Mouse (Mus musculus) intestine, postnatal 0 days (tissue): Measurements from ENCODE around the gene Rabep2. TPM values are rescaled to one million over a fixed set of nuclear protein-coding genes. Genes with fewer than 3 reads are reported as not detected.

Source experiments
- ATAC-seq: fragments of 200-750 bp; cut with Nextera tagmentation; 2 replicates; pipeline ENCODE4 v1.8.0; 2017; ENCODE audit warnings: mild to moderate bottlenecking, moderate TSS enrichment, moderate library complexity
- H3K27ac ChIP-seq: fragments of 300-500 bp; sonication (generic); 2 replicates; pipeline ENCODE4 v1.5.1; 2014; ENCODE audit warnings: mild to moderate bottlenecking, low read depth, low read length, moderate library complexity
- H3K27me3 ChIP-seq: fragments of 300-500 bp; sonication (generic); replicated peaks from 2 replicates; pipeline ENCODE4 v1.6.1; 2014; ENCODE audit warnings: low read length, mixed read lengths; ENCODE audit not compliant: control insufficient read depth, insufficient read depth
- H3K36me3 ChIP-seq: fragments of 300-500 bp; sonication (generic); 2 replicates; pipeline ENCODE4 v1.6.1; 2014; ENCODE audit warnings: mild to moderate bottlenecking, moderate library complexity; ENCODE audit not compliant: control insufficient read depth, insufficient read depth
- H3K4me1 ChIP-seq: fragments of 300-500 bp; sonication (generic); replicated peaks from 2 replicates; pipeline ENCODE4 v1.6.1; 2014; ENCODE audit warnings: antibody characterized with exemption, low read length, mixed read lengths; ENCODE audit not compliant: control insufficient read depth, insufficient read depth
- H3K4me2 ChIP-seq: fragments of 300-500 bp; sonication (generic); replicated peaks from 2 replicates; pipeline ENCODE4 v1.6.1; 2014; ENCODE audit warnings: low read depth, mild to moderate bottlenecking, moderate library complexity
- H3K4me3 ChIP-seq: fragments of 300-500 bp; sonication (generic); 2 replicates; pipeline ENCODE4 v1.5.1; 2014; ENCODE audit warnings: low read depth, low read length
- H3K9ac ChIP-seq: fragments of 300-500 bp; sonication (generic); 2 replicates; pipeline ENCODE4 v1.6.1; 2014; ENCODE audit warnings: mild to moderate bottlenecking, low read depth, low read length
- H3K9me3 ChIP-seq: fragments of 300-500 bp; sonication (generic); 2 replicates; pipeline ENCODE4 v1.6.1; 2016; ENCODE audit warnings: mixed run types; ENCODE audit not compliant: control insufficient read depth
- CTCF ChIP-seq: sonication (generic); IDR thresholded peaks from 2 replicates; pipeline ENCODE4 v1.5.1; 2016; ENCODE audit warnings: low read depth, mild to moderate bottlenecking, control low read depth, antibody characterized with exemption, moderate library complexity
- WGBS: fragments of 180-500 bp; shearing (Covaris S2); extraction: QIAGEN DNeasy Blood & Tissue Kit; methylation state at CpG from one replicate; pipeline ENCODE4 v1.1.7; 2014; 5-methylcytosine and 5-hydroxymethylcytosine counted together
- polyA plus RNA-seq: library from polyadenylated mRNA; unstranded; fragments of >200 nt; fragmentation: Nextera tagmentation; extraction: Ambion mirVana; gene quantifications from 2 replicates; pipeline ENCODE4 v1.2.1, GENCODE M21; 2015

The Rabep2 gene
- polyA plus RNA-seq, 1 experiment from 2014 or later = 15.1 TPM

GRCm38 (mm10) chr7:126458225-126458624 is 29.7 kb downstream of the Rabep2 start:
- Histone ChIP-seq H3K9me3 (no peaks in the 10 kb centered on the region), H3K4me2 (no peak overlapping the region), H3K4me3 (no peak overlapping the region), H3K9ac (no peak overlapping the region), H3K27me3 (no peaks in the 10 kb centered on the region), H3K36me3 (no peaks in the 10 kb centered on the region), H3K27ac (no peak overlapping the region), H3K4me1 (no peaks in the 10 kb centered on the region)
- no peak for TF ChIP-seq CTCF
- WGBS = 82% methylated on average over 4 of the region's 5 CpGs
- ATAC-seq = no peak

GRCm38 (mm10) chr7:126458844-126459618 is 30.5 kb downstream of the Rabep2 start:
- Histone ChIP-seq H3K4me2 (0 out of 2 replicates have a peak overlapping the region, but pooled peaks have one; percentile 13), H3K27me3 (no peaks in the 10 kb centered on the region), H3K4me1 (no peaks in the 10 kb centered on the region), H3K27ac (no peak overlapping the region), H3K36me3 (no peaks in the 10 kb centered on the region), H3K4me3 (no peak overlapping the region), H3K9me3 (no peaks in the 10 kb centered on the region), H3K9ac (no peak overlapping the region)
- WGBS = 77% methylated on average over 11 of the region's 11 CpGs
- ATAC-seq = no peak
- TF ChIP-seq CTCF = no peak

- WGBS = 58% methylated on average over 10 of the region's 10 CpGs
- Histone ChIP-seq H3K27me3 (no peaks in the 10 kb centered on the region), H3K9ac (no peak overlapping the region), H3K27ac (no peak overlapping the region), H3K9me3 (no peaks in the 10 kb centered on the region), H3K36me3 (no peaks in the 10 kb centered on the region; the same call in 1 of the 2 replicates), H3K4me1 (no peaks in the 10 kb centered on the region), H3K4me3 (no peak overlapping the region), H3K4me2 (no peak overlapping the region)
- ATAC-seq = no peak
- TF ChIP-seq CTCF = no peak
These were observed 32.3 kb downstream of the Rabep2 start for GRCm38 (mm10) chr7:126460623-126461399.

GRCm38 (mm10) chr7:126461626-126462025 is 33.1 kb downstream of the Rabep2 start:
- no peak for TF ChIP-seq CTCF
- Histone ChIP-seq H3K4me3 (no peak overlapping the region), H3K27me3 (no peaks in the 10 kb centered on the region), H3K9ac (no peak overlapping the region), H3K9me3 (no peaks in the 10 kb centered on the region), H3K4me1 (no peaks in the 10 kb centered on the region), H3K36me3 (peaks cover 2% of the 10 kb centered on the region), H3K27ac (no peak overlapping the region), H3K4me2 (no peak overlapping the region)
- no peak for ATAC-seq
- 49% methylated on average over 3 of the region's 3 CpGs for WGBS

GRCm38 (mm10) chr7:126463004-126463403 is 34.4 kb downstream of the Rabep2 start, which contains the start of gene Atp2a1:
Gene Atp2a1 (minus strand): TSS chr7:126463108.
- Histone ChIP-seq H3K9me3 (no peaks in the 10 kb centered on the region), H3K4me1 (no peaks in the 10 kb centered on the region), H3K36me3 (peaks cover 16% of the 10 kb centered on the region), H3K4me2 (no peak within 1 kb of the TSS), H3K4me3 (no peak within 1 kb of the TSS), H3K27me3 (no peaks in the 10 kb centered on the region), H3K9ac (no peak within 1 kb of the TSS), H3K27ac (no peak within 1 kb of the TSS)
- WGBS = 47% methylated on average over 4 of the region's 5 CpGs
- no peak for TF ChIP-seq CTCF
- no peak for ATAC-seq

- no peaks in the 10 kb centered on the region for H3K4me1 ChIP-seq
- H3K36me3 ChIP-seq = peaks cover 21% of the 10 kb centered on the region
- no peak overlapping the region for H3K27ac ChIP-seq
- H3K27me3 ChIP-seq = no peaks in the 10 kb centered on the region
- H3K4me3 ChIP-seq = no peak overlapping the region
- no peak for ATAC-seq
- no peaks in the 10 kb centered on the region for H3K9me3 ChIP-seq
- TF ChIP-seq CTCF = no peak
- H3K9ac ChIP-seq = no peak overlapping the region
- 66% methylated on average over 4 of the region's 4 CpGs for WGBS
- no peak overlapping the region for H3K4me2 ChIP-seq
These were observed 35.0 kb downstream of the Rabep2 start for GRCm38 (mm10) chr7:126463547-126463946.
